Mouse (Mus musculus) kidney, embryonic 15.5 days (tissue): ENCODE measurements at regions not wholly inside any gene's neighbourhood (a gene's known extent, or its start where the extent isn't known, plus 50 kb on each side); places are given as distances from the start of the nearest gene placed in this dataset. TPM values are rescaled to one million over a fixed set of nuclear protein-coding genes. Genes with fewer than 3 reads are reported as not detected.
A peak's percentile ranks its signal among the peaks of the same experiment; 100 is the strongest.

Source experiments
- ATAC-seq: fragments of 200-750 bp; cut with Nextera tagmentation; replicated peaks from 2 replicates; pipeline ENCODE4 v1.8.0; 2017; ENCODE audit warnings: moderate TSS enrichment; ENCODE audit not compliant: low FRiP score
- H3K27ac ChIP-seq: fragments of 300-500 bp; sonication (generic); 2 replicates; pipeline ENCODE4 v1.5.1; 2015; ENCODE audit warnings: mild to moderate bottlenecking, inconsistent platforms
- H3K27me3 ChIP-seq: fragments of 300-500 bp; sonication (generic); 2 replicates; pipeline ENCODE4 v1.6.1; 2015; ENCODE audit warnings: inconsistent platforms
- H3K36me3 ChIP-seq: fragments of 300-500 bp; sonication (generic); 2 replicates; pipeline ENCODE4 v1.6.1; 2015; ENCODE audit warnings: inconsistent platforms
- H3K4me1 ChIP-seq: fragments of 300-500 bp; sonication (generic); 2 replicates; pipeline ENCODE4 v1.6.1; 2015; ENCODE audit warnings: inconsistent platforms
- H3K4me2 ChIP-seq: fragments of 300-500 bp; sonication (generic); 2 replicates; pipeline ENCODE4 v1.6.1; 2015; ENCODE audit warnings: moderate library complexity, mild to moderate bottlenecking, inconsistent platforms
- H3K4me3 ChIP-seq: fragments of 300-500 bp; sonication (generic); replicated peaks from 2 replicates; pipeline ENCODE4 v1.5.1; 2015; ENCODE audit warnings: mild to moderate bottlenecking, inconsistent platforms
- H3K9ac ChIP-seq: fragments of 300-500 bp; sonication (generic); 2 replicates; pipeline ENCODE4 v1.6.1; 2015; ENCODE audit warnings: mild to moderate bottlenecking, inconsistent platforms
- H3K9me3 ChIP-seq: fragments of 300-500 bp; sonication (generic); replicated peaks from 2 replicates; pipeline ENCODE4 v1.6.1; 2016; ENCODE audit warnings: inconsistent platforms
- WGBS: fragments of 180-500 bp; shearing (Covaris S2); methylation state at CpG from one replicate; pipeline ENCODE4 v1.1.7; 2015; ENCODE audit warnings: mixed read lengths; 5-methylcytosine and 5-hydroxymethylcytosine counted together
- microRNA counts: library from miRNA; unstranded; fragments of <30 nt; microRNA quantifications from one replicate; lab custom pipeline; 2016
- microRNA-seq: library from miRNA; unstranded; fragments of <30 nt; microRNA quantifications from one replicate; pipeline ENCODE4, GENCODE M21; 2016

- no peaks in the 10 kb centered on the region for H3K9me3 ChIP-seq
- WGBS: 48% methylated on average over 5 of the region's 5 CpGs
These were observed 642.4 kb upstream of the Tmpo start for GRCm38 (mm10) chr10:91823499-91823898.

DNA sequence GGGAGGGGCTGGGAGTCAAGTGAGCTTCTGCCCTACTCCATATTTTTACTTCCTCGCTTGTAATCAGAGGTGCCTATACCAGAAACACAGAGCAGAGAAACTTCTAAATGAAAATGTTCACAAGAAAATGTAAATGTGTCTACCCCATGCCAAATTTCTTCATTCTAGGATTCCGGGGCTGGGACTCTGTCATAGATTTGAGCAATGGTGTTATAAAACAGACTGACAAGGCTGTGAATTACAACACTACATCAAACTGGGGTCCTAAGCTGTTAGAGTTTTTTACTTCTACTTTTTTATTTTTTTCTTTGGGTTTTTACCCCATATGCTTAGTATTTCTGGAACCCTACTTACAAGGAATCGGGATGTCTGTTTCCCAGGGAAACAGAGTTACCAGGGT, 623.8 kb upstream of the Tmpo start:
- H3K27me3 ChIP-seq: no peaks in the 10 kb centered on the region
- no peak overlapping the region for H3K4me2 ChIP-seq
- no peaks in the 10 kb centered on the region for H3K4me1 ChIP-seq
- WGBS: 72% methylated on average over 3 of the region's 3 CpGs
- no peak overlapping the region for H3K9ac ChIP-seq
- ATAC-seq: no peak
- H3K4me3 ChIP-seq: no peak overlapping the region
- H3K9me3 ChIP-seq: no peaks in the 10 kb centered on the region
- no peaks in the 10 kb centered on the region for H3K36me3 ChIP-seq
- no peak overlapping the region for H3K27ac ChIP-seq

More at GRCm38 (mm10) chr10:91823499-91823898, 642.4 kb upstream of the Tmpo start:
- Histone ChIP-seq H3K27ac (no peak overlapping the region), H3K36me3 (no peaks in the 10 kb centered on the region), H3K4me1 (0 out of 2 replicates have a peak, but pooled peaks cover 4% of the 10 kb centered on the region), H3K9ac (no peak overlapping the region), H3K4me3 (no peak overlapping the region), H3K27me3 (no peaks in the 10 kb centered on the region), H3K4me2 (no peak overlapping the region)
- peak; percentile 52 for ATAC-seq

MicroRNAs in the stretch of these regions (microRNA counts, 519-probe panel; counts per million panel counts)
- microRNA mmu-miR-135a (lab: Ali Mortazavi, UCI): 3,285 counts per million, percentile 87 among the panel's probes with 10 or more counts

Small RNA genes lying in the stretch of these regions (microRNA-seq; reads per million reads assigned to microRNA genes)
- not detected for gene Gm22582
- 18.1 reads per million, percentile 38 among the genes with 10 or more reads in this experiment for gene Mir1251
- gene Mir135a-2: 14.1 reads per million, percentile 33 among the genes with 10 or more reads in this experiment
